Mouse (Mus musculus) lung, postnatal 4 days (tissue): ENCODE measurements at regions not wholly inside any gene's neighbourhood (a gene's known extent, or its start where the extent isn't known, plus 50 kb on each side); places are given as distances from the start of the nearest gene placed in this dataset.
"Not testable (repeated sequence)": the region's sequence is repeated elsewhere in the genome, so short reads cannot be mapped to it uniquely, and the experiment has no call there.

Source experiments
- DNase-seq, 2 experiments: peaks; one replicate each; pipeline ENCODE4 v3.0.0; 2021

- DNase-seq, result no peak
These were observed 175.2 kb downstream of the Enc1 start for GRCm38 (mm10) chr13:97415927-97416709.

- DNase-seq, result no peak
These were observed 174.5 kb downstream of the Enc1 start for GRCm38 (mm10) chr13:97415381-97415780.

- DNase-seq, result no peak
These were observed 171.2 kb downstream of the Enc1 start for GRCm38 (mm10) chr13:97412151-97412550.

GRCm38 (mm10) chr13:97410550-97411201, 169.8 kb downstream of the Enc1 start:
- DNase-seq, result no peak

- DNase-seq, result no peak
These were observed 169.1 kb downstream of the Enc1 start for GRCm38 (mm10) chr13:97409891-97410525.

GRCm38 (mm10) chr13:97409291-97409780, 168.4 kb downstream of the Enc1 start:
- DNase-seq, result no peak

GRCm38 (mm10) chr13:97408414-97409290, 167.7 kb downstream of the Enc1 start:
- DNase-seq, result peak; percentile 32 to 39

- no peak for DNase-seq
These were observed 166.9 kb downstream of the Enc1 start for GRCm38 (mm10) chr13:97407773-97408172.

GRCm38 (mm10) chr13:97406678-97407077, 165.8 kb downstream of the Enc1 start:
- no peak for DNase-seq

- DNase-seq, result no peak
These were observed 161.4 kb downstream of the Enc1 start for GRCm38 (mm10) chr13:97402164-97402761.

- DNase-seq, result no peak
These were observed 160.7 kb downstream of the Enc1 start for GRCm38 (mm10) chr13:97401620-97402019.

GRCm38 (mm10) chr13:97398041-97398440, 157.1 kb downstream of the Enc1 start:
- no peak for DNase-seq

GRCm38 (mm10) chr13:97396899-97397640, 156.2 kb downstream of the Enc1 start:
- DNase-seq, result no peak

GRCm38 (mm10) chr13:97396286-97396685, 155.4 kb downstream of the Enc1 start:
- DNase-seq, result not testable (repeated sequence)

- DNase-seq, result no peak
These were observed 154.0 kb downstream of the Enc1 start for GRCm38 (mm10) chr13:97394756-97395454.

GRCm38 (mm10) chr13:97394071-97394470, 153.2 kb downstream of the Enc1 start:
- no peak for DNase-seq

GRCm38 (mm10) chr13:97393456-97393855, 152.6 kb downstream of the Enc1 start:
- DNase-seq, result no peak

- peak; percentile 39 to 42 for DNase-seq
These were observed 149.6 kb downstream of the Enc1 start for GRCm38 (mm10) chr13:97390449-97390930.

GRCm38 (mm10) chr13:97388851-97389479, 148.1 kb downstream of the Enc1 start:
- no peak for DNase-seq

GRCm38 (mm10) chr13:97386511-97386910, 145.6 kb downstream of the Enc1 start:
- DNase-seq, result peak in 1 of 2 experiments; percentile 32
